Mouse (Mus musculus) urinary bladder, postnatal 4 days (tissue): Measurements from ENCODE around the gene Notum.
A peak's percentile ranks its signal among the peaks of the same experiment; 100 is the strongest.

ENCODE experiments used
- DNase-seq, 2 experiments: peaks; one replicate each; pipeline ENCODE4 v3.0.0; 2021 to 2022; ENCODE audit warnings: low spot score in 2 of 2

Gene Notum

GRCm38 (mm10) chr11:120633520-120634343 lies 27.2 kb downstream of the Notum start, which contains the start of gene Mafg:
Gene Mafg, minus strand, starts transcription at chr11:120633600.
- DNase-seq = peak; percentile 92 to 95

GRCm38 (mm10) chr11:120632559-120633519 lies 28.1 kb downstream of the Notum start:
- DNase-seq = peak; percentile 68 to 73

- DNase-seq = no peak
These were observed 29.1 kb downstream of the Notum start for GRCm38 (mm10) chr11:120631726-120632448.

GRCm38 (mm10) chr11:120630881-120631725 lies 29.9 kb downstream of the Notum start:
- no peak for DNase-seq

GRCm38 (mm10) chr11:120630401-120630871 lies 30.5 kb downstream of the Notum start:
- no peak for DNase-seq

GRCm38 (mm10) chr11:120629911-120630310 lies 31.1 kb downstream of the Notum start:
- DNase-seq = no peak

GRCm38 (mm10) chr11:120629341-120629730 lies 31.6 kb downstream of the Notum start:
- DNase-seq = no peak

GRCm38 (mm10) chr11:120628601-120629340 lies 32.2 kb downstream of the Notum start:
- no peak for DNase-seq

- DNase-seq = peak in 1 of 2 experiments; percentile 16
These were observed 33.3 kb downstream of the Notum start for GRCm38 (mm10) chr11:120627468-120628300.

GRCm38 (mm10) chr11:120626785-120627467 lies 34.0 kb downstream of the Notum start:
- no peak for DNase-seq

GRCm38 (mm10) chr11:120625152-120625775 lies 35.7 kb downstream of the Notum start, which contains the start of gene Sirt7:
Gene Sirt7, minus strand, starts transcription at chr11:120625240.
- peak in 1 of 2 experiments; percentile 16 for DNase-seq

GRCm38 (mm10) chr11:120624680-120625111 lies 36.3 kb downstream of the Notum start:
- DNase-seq = peak; percentile 82 to 87

- DNase-seq = peak in 1 of 2 experiments; percentile 52
These were observed 36.9 kb downstream of the Notum start for GRCm38 (mm10) chr11:120623961-120624679.

GRCm38 (mm10) chr11:120622805-120623204 lies 38.2 kb downstream of the Notum start:
- no peak for DNase-seq

- DNase-seq = no peak
These were observed 40.8 kb downstream of the Notum start for GRCm38 (mm10) chr11:120620195-120620594.

GRCm38 (mm10) chr11:120618619-120619535 lies 42.1 kb downstream of the Notum start:
- DNase-seq = peak in 1 of 2 experiments; percentile 18
